Mouse (Mus musculus): ENCODE measurements at regions not wholly inside any gene's neighbourhood (a gene's known extent, or its start where the extent isn't known, plus 50 kb on each side); places are given as distances from the start of the nearest gene placed in this dataset.

DNA sequence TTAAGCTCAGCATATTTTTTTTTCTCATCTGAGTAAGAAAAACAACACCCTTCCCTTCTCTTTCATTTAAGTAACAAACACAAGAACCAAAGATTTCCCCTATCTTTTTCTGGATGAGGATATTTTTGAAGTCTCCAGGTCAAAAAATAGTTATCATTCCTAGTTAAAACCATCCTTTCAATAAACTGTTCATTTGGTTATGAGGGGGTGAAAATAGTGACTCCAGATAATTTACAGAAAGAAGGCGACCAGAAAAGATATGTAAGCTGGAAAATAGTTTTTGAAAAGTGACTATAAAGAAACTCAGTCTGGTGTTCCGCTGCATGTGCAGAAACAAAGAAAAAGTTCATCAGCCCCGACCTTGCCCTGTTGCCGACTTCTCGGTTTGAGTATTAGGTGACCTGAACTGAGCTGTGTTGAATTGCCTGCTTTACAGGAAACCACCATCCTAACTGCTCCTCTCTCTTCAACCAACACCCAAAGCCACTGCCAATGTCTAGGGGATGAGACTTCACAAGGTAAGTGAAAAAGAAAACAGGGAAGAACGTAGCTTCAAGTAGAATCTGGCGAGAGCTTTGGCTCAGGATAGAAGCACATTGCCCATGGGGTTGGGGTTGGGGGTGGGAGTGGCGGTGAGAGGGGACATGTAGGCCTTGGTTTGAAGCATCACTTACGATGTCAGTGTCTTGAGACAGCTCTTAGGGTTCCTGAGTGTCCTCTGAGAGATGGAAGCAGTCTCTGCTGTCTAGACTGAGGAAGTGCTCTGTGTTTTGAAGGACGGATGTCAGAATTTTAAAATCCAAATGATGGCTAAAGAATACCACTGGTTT lies 104.6 kb downstream of the Ube2e3 start:
- no peak for DNase-seq (ENCODE audit: low spot score)

DNA sequence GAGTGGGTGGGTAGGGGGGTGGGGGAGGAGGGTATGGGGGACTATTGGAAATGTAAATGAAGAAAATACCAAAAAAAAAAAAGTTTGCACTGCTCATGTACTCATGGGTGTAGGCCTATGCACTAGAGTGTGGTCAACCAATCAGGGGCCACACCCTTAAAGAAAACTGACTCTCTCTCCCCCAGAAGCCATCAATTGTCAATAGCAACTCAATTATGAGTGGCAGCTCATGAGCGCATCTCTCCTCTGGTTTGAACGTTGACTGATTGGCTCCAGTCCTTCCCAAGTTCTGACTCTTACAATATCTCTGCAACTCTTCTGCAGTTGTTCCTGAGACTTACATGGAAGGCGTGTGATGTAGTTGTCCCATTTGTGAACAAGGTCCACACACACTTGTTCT lies 105.9 kb downstream of the Ube2e3 start:
- no peak for DNase-seq (ENCODE audit: low spot score)

DNA sequence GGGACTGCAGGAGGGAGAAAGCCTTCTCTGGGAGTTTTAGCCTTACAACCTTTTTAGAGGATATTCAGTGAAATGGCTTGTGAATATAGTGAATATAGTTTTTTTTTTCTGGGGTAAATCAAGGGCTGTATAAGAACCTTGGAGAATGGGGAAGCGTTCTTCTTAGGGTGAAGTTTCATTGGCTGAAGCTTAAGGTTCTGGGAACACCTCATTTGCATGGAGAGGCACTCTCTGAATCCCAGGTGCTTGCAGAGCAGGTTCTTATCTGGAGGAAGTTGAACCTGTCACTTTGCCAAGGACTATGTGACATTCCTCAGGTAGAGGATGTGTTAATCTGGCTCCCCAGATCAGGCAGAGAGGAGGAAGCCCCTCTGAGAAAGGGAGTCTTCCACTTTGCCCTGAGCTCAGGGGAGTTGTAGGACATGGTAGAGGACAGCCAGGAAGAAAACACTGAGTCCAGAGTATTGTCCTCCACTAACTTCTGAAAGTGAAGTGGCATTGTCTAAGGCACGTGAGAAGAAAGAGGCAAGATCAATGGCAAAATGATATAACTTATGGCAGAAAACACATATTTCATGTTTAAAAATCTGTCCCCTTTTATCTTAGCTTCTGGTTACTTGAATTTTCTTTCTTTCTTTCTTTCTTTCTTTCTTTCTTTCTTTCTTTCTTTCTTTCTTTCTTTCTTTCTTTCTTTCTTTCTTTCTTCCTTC lies 106.9 kb downstream of the Ube2e3 start:
- no peak for DNase-seq (ENCODE audit: low spot score)

DNA sequence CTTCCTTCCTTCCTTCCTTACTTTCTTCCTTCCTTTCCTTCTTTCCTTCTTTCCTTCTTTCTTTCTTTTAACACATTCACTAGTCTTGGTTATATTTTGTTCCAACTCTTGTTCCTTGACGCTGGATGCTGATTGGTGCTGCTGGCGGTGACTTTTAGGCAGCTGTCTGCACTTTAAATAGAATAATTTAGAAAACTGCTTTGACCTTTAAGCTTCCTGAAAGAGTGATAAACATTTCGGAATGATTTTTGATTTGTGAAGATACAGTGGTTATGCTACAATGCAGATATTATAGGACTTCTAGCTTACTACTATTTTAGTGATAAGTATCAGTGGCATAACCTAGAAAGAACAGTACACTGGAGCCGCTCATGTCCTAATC lies 107.5 kb downstream of the Ube2e3 start:
- no peak for DNase-seq (ENCODE audit: low spot score)

DNA sequence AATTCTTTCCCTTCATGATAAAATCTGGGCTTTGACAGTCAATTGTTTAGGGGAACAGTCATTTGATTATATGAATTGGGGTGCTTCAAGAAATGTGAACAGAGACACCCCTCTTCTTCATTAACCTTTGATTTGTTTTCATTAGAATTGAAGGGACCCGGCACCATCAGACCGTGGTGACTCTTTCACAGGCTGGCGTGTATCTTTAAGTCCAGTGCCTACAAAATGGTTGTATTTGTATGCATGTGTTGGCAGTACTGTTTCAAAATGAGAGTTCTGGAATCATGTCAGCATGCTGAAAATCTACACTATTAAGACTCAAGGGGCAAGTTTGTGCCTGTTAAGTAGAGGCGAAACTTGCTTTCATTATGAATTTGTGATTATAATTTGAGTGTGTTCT lies 108.2 kb downstream of the Ube2e3 start:
- no peak for DNase-seq (ENCODE audit: low spot score)

DNA sequence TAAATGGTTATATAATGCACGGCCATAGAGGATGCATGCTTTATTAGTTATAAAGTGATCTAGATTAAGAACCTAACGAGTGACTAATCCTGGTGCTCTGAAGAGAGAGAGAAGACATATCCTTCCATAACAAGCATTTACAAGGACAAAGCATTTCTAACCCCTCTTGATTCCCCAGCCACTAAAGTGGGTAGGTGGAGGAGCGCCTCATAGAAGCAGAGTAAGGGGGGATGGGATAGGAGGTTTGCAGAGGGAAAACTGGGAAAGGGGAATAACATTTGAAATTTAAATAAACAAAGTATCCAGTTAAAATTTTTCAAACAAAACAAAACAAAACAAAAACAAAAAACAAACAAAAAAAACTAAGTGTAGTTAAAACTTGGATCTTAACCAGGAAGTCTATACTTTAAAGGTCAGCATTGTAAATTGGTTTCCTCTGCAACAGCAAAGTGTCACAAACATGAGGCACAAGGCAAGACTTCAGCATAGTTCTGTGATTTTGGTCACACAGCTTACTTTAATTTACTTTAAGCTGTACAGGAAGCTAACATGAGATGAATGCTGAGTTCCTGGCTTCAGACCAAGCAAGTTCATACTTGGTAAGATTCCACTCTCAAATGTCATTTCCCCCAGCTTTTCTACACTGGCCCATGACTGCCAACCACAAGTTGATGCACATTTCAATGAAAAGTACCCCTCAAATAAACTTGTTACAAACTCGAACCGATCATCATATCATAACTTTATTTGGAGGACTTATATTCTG lies 109.9 kb downstream of the Ube2e3 start:
- no peak for DNase-seq (ENCODE audit: low spot score)

DNA sequence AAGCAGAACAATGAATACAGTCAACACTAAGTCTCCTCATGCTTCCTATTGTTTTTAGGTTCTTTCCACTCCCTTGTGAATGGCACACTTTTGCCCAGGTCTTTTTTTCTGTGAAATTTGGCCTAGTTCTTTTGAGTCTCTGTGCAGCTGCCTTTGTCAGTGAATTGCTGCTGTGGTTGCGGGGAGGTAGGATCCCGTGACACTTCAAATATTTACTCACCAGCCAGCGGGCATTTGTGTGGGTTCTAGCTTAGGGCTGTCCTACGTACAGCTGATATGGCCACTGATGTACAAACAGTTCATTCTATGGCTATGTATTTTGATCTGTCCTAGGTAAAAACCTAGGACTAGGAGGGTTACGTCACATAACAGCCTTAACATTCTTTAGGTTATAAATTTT lies 112.1 kb downstream of the Ube2e3 start:
- DNase-seq (ENCODE audit: low spot score) = no peak

DNA sequence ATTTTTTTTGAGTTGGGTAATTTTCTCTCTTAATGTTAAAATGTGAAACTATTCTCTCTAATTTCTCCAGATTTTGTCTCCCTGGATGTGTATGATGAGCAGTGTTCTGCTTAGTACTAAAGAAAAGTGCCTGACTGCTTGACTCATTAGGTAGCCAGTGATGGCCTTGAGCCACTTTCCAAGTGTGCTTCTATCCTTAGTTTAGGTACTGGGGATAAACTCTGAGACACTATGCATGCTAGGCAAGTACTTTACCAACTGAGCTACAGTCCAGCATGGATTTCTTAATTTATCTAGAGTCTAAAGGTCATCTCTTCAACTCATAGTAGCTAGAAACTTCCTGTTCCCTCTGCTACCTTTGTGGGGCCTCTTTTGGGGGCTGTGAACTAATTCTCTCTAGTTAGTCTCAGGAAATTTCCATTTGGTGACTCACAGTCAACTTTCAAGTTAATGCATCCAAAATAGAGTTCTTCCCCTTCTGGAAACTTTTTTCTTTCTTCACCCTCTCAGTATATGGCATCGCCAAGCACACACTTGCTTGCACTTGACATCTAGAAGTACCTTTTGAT lies 112.8 kb downstream of the Ube2e3 start:
- no peak for DNase-seq (ENCODE audit: low spot score)

DNA sequence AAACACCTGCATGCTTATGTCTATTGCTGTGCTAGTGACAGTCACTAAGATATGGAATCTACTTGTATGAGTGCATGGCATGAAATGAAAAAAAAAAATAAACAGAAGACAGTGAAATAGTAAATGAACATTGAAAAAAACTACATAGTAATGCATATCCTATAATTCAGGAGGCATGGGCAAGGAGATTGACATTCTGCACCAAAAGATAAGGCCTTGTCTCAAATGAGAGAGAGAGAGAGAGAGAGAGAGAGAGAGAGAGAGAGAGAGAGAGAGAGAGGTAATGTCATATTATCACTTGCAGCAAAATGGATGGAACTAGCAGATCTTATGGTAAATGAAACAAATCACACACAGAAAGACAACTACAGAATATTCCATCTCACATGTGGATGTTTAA lies 115.4 kb downstream of the Ube2e3 start:
- no peak for DNase-seq (ENCODE audit: low spot score)

DNA sequence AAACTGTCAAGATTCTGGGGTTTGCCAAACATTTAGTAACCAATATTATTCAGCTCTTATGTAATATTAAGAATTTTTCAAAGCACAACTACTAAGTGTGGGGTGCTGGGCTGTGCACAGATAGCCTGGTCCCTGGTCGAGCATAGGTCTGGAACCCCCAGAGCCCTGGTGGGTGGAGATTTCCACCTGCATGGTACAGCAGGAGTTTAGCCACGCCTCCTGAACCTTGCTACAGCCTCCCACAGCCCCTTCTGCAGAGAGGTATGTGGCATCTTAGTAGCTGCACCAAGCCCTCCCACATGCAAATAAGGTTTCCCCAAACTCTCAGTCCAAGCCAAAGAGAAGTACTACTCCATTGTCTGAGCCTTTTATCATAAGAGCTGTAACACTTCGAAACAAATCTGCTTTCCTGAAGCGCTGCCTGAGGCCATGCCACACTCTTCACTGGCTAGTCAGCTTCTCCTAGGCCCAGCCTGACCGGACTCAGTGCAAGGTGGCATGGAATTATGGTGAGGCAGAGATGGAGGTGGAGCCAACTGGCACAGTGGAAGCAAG lies 116.1 kb downstream of the Ube2e3 start:
- no peak for DNase-seq (ENCODE audit: low spot score)

DNA sequence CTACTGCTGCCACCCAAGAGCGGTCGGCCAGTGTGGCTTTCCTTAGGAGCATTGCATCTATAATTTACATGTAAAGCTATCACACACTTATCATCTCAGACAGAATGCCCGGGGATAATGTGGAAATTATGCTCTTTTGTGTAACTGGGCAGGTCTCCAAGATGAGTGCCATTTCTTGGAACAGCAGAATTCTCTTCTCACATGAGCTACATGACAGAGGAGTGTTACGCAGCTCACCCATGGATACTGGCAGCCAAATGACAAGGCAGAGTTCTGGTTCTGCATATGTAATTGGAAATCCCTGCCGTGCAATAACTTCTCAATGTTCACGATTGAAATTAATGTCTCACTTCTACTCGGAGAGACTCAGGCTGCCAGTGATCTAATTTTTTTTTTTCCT lies 119.1 kb downstream of the Ube2e3 start:
- no peak for DNase-seq (ENCODE audit: low spot score)

DNA sequence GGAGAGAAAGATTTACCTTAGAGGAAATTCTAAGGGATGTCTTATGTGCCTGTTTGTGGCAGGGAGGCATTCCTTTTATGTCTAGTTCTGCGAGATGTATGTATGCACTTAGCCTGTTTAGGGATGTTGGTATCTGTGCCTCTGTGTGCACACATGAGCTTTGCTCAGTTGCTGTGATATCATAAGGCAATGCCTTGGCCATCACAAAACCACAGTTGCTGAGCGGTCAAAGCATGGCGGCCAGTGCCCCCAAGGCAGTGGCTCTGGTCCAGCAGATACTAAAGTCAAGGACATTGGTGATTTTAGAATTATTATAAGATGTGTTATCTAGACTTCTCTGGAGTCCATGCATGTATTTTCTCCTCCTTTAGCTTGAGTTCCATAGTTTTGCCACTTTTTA lies 119.5 kb downstream of the Ube2e3 start:
- no peak for DNase-seq (ENCODE audit: low spot score)

DNA sequence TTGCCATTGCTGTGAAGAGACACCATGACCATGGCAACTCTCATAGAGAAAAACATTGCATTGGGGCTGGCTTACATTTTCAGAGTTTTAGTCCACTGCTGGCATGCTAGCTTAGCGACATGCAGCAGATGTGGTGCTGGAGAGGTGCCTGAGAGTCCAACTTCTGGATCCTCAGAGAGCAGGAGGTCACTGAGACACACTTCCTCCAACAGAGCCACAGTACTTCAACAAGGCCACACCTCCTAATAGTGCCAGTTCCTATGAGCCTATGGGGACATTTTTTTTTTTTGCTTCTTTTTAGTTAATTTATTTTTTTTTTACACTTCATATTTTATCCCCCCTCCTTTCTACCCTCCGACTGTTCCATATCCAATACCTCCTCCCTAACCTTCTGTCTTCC lies 120.3 kb downstream of the Ube2e3 start:
- DNase-seq (ENCODE audit: low spot score) = no peak

DNA sequence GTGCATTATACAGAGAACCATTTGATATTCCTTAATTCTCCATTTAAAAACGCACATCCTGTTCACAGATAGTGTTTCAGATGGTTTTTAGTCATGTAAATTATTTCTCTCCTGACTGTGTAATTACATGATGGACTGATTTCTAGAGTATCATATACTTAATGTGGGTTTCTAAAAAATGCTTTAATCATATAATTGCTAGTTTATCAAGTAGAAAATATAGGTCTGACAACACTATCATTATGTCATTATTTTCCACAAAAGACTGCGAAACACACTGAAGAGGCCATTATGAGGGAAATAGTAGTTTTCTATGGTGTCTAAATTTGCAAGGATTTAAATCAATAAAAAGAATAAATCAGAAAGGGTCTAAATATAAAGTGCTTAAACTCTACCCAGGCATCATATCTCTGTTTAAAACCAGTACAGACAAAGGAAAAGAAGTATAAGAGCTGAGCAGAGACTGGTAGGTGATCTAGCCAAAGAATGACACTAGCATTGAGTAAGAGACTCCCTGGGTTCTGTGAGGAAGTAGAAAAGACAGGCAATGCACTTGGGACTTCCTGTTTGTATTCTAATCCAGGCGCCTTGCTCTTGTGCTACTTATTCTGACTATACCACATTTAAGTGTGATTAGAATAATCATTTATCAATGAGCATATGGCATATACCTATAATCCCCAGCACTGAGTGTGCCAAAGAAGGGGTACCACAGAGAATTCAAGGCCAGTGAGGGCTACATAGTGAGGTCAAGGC lies 127.1 kb downstream of the Ube2e3 start:
- no peak for DNase-seq (ENCODE audit: low spot score)

DNA sequence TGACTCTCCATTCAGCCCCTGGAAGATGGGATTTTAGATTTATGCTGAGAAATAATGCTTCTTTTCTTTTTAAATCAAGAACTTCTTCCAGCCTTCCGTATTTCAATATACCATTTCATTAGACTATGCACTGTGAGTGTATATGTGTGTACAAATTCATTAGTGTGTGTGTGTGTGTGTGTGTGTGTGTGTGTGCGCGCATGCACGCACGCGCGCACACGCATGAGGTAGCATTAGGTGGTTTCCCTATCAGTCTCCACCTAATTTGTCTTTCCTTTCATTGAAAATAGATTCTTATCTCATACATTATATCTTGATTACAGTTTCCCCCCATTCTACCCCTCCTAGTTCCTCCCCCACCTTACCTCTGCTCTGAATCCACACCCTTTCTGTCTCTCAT lies 130.7 kb downstream of the Ube2e3 start:
- DNase-seq (ENCODE audit: low spot score) = no peak

DNA sequence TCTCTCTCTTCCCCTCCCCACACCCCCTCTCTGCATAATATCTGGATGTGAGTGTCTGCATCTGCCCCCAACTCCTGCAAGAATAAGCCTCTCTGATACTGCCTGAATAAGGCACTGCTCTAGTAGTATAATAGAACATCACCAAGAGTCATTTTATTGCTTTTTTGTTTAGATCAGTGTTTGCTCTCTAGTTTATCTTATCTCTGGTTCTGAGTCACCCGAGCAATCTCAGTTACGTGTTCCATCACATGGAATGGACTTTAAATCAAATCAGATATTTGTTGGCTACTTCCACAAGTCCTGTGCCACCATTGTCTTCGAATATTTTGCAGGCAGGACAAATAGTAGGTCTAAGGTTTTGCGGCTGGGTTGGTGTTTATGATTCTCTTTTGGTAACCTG lies 131.5 kb downstream of the Ube2e3 start:
- no peak for DNase-seq (ENCODE audit: low spot score)

DNA sequence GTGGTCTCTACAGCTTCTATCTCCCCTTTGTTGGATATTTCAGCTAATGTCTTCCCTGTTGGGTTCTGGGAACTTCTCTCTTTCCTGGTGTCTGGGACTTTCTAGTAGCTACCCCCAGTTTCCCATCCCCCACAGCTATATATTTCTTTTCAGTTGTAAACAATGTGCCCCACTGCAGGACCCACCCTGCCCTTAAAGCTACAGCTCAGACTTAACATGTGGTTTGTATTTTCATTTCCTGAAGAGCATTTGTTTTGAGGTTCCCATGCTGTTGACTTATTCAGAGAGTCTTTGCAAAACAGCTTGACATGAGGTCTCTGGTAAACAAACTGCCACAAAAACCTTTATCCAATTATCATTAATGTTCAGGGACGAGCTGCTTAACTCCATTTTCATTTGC lies 136.9 kb downstream of the Ube2e3 start:
- DNase-seq (ENCODE audit: low spot score) = no peak

DNA sequence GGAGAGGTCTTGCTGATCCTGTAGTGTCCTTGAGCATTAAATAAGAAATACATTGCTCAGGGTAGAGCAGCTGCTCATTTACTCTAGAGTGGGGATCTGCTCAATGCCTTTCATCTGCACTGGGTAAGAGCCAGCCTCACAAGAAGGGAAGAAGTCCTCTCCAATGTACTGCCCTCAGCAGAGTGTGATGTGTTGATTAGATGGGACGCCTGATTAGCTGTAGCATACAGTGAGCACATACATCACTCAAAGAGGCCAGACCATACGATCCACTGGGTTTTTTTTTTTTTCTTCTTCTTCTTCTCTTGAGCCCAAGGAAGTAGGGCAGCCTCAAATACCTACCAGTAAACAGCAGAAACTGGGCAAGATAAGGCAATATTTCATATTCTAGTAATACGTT lies 140.7 kb downstream of the Ube2e3 start:
- no peak for DNase-seq (ENCODE audit: low spot score)

DNA sequence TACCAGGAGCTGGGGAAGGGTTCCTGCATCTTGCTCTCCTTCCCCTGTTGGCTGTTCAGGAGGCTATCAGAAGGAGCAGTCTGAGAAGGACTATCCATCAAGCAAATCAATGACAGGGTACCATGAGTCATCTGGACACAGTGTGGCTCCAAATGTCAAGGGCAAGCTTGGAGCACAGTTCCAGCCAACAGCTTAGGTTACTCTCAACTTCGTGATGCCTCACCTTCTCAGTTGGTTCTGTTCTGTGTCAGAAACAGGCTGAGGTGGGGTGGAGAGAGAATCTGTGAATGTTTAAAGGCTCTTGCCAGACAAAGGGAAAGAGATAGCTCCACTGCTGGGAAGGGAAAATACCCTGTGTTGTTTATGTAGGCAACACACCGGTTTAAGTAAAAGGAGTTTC lies 141.9 kb downstream of the Ube2e3 start:
- no peak for DNase-seq (ENCODE audit: low spot score)

DNA sequence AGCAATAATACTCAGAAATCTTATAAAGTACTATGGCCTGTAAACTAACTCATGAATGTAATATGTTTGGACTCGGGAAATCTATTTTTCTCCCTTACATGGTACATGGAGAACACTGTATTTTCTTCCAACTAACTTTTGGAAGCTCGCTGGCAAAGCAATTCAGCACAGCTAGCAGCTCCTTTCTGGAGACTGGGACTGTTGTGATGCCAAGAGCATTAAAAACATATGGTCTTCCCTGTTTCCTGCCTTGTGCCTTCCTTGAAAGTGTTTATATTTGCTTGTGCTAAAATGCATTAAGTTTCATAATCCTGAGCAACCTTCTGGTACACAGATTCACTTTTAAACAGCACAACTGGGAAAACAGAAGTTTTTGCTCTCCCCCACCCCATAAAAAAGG lies 142.3 kb downstream of the Ube2e3 start:
- no peak for DNase-seq (ENCODE audit: low spot score)

DNA sequence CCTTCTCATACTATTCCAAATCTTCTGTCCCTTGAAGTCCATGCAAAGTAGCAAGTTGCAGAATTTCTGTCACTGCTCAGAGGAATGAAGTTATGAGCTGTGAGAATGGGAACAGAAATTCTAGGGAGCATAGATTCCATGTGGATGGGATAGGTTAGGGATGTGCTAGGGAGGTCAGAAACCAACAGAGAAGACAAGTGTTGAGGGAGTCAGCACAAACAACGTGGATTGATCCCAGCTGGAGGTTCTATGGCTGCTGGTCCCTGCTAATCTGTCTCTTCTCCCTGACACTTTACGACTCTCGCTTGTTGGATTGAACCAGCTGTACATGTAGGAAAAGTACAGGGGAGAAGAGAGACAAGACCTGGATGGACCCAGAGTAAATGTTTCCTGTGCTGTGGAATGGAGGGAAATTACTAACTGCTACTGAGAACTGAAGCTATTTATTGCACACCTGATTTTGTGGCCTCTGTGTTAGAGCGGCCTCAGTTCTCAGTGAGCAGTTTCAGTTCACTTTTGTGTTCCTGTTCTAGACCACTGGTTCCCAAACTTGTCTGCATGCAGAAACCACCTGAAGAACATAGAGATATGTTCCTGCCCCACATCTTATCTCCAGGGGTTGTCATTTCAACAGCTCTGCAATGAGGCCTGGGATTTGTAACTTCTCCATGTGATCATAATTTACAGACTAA lies 151.0 kb downstream of the Ube2e3 start:
- no peak for DNase-seq (ENCODE audit: low spot score)
